Mouse (Mus musculus) intestine, embryonic 16.5 days (tissue): ENCODE measurements at regions not wholly inside any gene's neighbourhood (a gene's known extent, or its start where the extent isn't known, plus 50 kb on each side); places are given as distances from the start of the nearest gene placed in this dataset.

Experiments used
- ATAC-seq: fragments of 200-750 bp; cut with Nextera tagmentation; 2 replicates; pipeline ENCODE4 v1.8.0; 2017; ENCODE audit warnings: moderate TSS enrichment, moderate library complexity
- H3K27ac ChIP-seq: fragments of 300-500 bp; sonication (generic); 2 replicates; pipeline ENCODE4 v1.5.1; 2014; ENCODE audit warnings: mild to moderate bottlenecking, low read length
- H3K27me3 ChIP-seq: fragments of 300-500 bp; sonication (generic); replicated peaks from 2 replicates; pipeline ENCODE4 v1.6.1; 2014; ENCODE audit warnings: low read length, control low read depth, mixed read lengths; ENCODE audit not compliant: control insufficient read depth, insufficient read depth
- H3K36me3 ChIP-seq: fragments of 300-500 bp; sonication (generic); 2 replicates; pipeline ENCODE4 v1.6.1; 2014; ENCODE audit warnings: low read length, control low read depth; ENCODE audit not compliant: control insufficient read depth, insufficient read depth
- H3K4me1 ChIP-seq: fragments of 300-500 bp; sonication (generic); 2 replicates; pipeline ENCODE4 v1.6.1; 2014; ENCODE audit warnings: low read length, control low read depth, mixed read lengths; ENCODE audit not compliant: control insufficient read depth, insufficient read depth
- H3K4me2 ChIP-seq: fragments of 300-500 bp; sonication (generic); 2 replicates; pipeline ENCODE4 v1.6.1; 2014; ENCODE audit warnings: low read depth, low read length, control low read depth
- H3K4me3 ChIP-seq: fragments of 300-500 bp; sonication (generic); 2 replicates; pipeline ENCODE4 v1.5.1; 2014; ENCODE audit warnings: mild to moderate bottlenecking, low read length
- H3K9ac ChIP-seq: fragments of 300-500 bp; sonication (generic); 2 replicates; pipeline ENCODE4 v1.6.1; 2014; ENCODE audit warnings: low read depth, low read length
- H3K9me3 ChIP-seq: fragments of 300-500 bp; sonication (generic); 2 replicates; pipeline ENCODE4 v1.6.1; 2016; ENCODE audit warnings: low read length, control low read depth; ENCODE audit not compliant: control insufficient read depth
- WGBS: fragments of 180-500 bp; shearing (Covaris S2); extraction: QIAGEN DNeasy Blood & Tissue Kit; methylation state at CpG from one replicate; pipeline ENCODE4 v1.1.7; 2014; 5-methylcytosine and 5-hydroxymethylcytosine counted together

DNA sequence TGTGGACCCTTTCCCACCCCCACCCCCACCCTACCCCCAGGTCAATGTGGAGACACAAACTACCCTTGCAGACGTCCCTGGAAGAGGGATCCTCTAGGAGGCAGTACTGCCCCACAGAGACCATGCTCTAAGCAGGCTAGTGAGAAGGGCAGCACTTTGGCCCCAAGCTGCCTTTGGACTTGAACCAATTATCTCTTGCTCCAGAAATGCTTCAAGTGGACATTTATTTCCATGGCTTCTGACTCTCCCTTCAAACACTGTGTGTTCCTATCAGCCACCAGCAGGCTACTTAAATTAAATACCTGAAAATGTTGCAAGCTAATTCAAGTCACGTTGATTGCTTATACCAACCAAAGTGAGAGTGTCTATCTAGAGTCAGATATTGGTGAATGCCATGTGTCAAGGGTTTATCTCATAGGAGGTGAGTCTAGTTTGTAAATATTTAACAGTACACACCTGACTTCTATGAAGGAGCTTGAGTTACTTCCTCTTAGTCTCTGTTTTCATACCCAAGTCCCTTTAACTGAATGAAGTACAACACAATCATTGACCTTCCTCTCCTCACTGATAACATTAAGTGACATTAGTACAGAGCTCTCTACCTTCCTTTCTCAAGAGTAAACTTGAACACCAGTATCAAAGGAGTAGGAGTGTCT is 435.7 kb downstream of the Efnb2 start:
- H3K9me3 ChIP-seq, result no peaks in the 10 kb centered on the region
- WGBS, result 44% methylated on average over 2 of the region's 2 CpGs
- peak overlapping the region; percentile 65 for H3K27ac ChIP-seq
- no peaks in the 10 kb centered on the region for H3K4me1 ChIP-seq
- no peaks in the 10 kb centered on the region for H3K27me3 ChIP-seq
- ATAC-seq, result peak; percentile 95
- H3K36me3 ChIP-seq, result no peaks in the 10 kb centered on the region
- H3K4me2 ChIP-seq, result no peak overlapping the region
- H3K4me3 ChIP-seq, result no peak overlapping the region
- no peak overlapping the region for H3K9ac ChIP-seq

DNA sequence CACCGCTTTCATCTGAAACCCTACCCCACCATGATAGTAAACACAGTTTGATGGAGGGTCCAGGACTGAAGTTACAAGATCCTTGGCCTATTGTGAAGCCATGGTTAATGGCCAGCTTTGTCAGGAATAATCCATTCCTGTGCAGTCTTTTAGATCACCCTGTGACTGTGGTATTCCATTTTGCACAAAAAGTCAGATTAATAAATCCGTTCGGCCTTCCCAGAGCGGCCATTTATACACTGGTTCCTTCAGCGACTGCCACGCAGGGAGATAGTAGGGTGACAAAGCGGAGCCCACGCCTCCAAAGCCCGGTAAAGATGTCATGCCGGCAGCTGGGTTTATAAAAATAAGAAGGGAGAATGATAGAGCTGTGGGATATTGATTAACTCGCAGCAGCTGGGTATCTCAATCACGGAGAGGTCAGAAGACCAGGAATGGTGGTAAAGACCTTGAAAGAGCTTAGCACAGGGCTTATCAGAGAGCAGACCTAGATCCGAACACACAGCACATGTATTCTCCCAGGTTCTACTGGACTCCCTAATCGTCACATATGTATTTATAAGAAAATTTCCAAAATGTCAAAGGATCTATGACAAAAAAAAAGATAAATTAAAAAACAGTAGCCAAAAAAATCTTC is 440.5 kb downstream of the Efnb2 start:
- H3K9me3 ChIP-seq, result no peaks in the 10 kb centered on the region
- 72% methylated on average over 14 of the region's 14 CpGs for WGBS
- ATAC-seq, result no peak

DNA sequence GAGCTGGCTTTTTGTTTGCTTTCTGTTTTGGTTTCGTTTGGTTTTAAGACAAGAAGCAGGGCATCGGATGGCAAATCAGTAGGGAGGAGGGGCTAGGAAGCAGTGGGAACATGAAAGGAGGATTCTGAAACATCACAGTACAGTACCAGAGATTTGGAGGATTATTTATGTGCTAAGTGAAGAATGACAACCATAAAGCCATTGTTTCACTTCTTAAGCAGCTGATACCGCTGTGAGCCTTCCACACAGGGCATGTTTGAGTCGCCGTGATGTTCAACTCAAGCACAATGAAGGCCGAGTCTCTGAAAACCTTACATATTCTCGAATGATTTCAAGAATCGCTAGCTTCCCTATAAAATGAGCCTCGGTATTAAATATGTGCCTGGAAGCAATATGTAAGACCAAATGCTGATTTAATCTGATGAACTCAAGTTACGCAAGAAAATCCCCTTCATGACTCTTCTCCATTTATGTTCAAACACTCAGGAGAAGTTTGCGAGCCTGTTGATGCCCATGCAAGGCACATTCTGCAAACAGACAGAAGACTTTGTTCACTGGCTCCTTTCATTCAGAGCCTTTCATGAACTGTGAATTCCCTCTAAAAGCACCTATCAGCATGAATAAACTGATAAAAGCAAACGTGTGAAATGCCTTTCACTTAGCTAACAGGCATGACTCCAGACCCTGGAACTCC is 441.2 kb downstream of the Efnb2 start:
- no peak overlapping the region for H3K4me3 ChIP-seq
- no peaks in the 10 kb centered on the region for H3K36me3 ChIP-seq
- H3K27me3 ChIP-seq, result no peaks in the 10 kb centered on the region
- no peaks in the 10 kb centered on the region for H3K4me1 ChIP-seq
- no peak overlapping the region for H3K27ac ChIP-seq
- no peak overlapping the region for H3K9ac ChIP-seq
- 76% methylated on average over 12 of the region's 12 CpGs for WGBS
- no peaks in the 10 kb centered on the region for H3K9me3 ChIP-seq
- no peak overlapping the region for H3K4me2 ChIP-seq
- ATAC-seq, result no peak

More for the DNA sequence above, 440.5 kb downstream of the Efnb2 start:
- Histone ChIP-seq H3K27ac (no peak overlapping the region), H3K4me2 (no peak overlapping the region), H3K4me1 (no peaks in the 10 kb centered on the region), H3K4me3 (no peak overlapping the region), H3K27me3 (no peaks in the 10 kb centered on the region), H3K9ac (no peak overlapping the region), H3K36me3 (no peaks in the 10 kb centered on the region)

DNA sequence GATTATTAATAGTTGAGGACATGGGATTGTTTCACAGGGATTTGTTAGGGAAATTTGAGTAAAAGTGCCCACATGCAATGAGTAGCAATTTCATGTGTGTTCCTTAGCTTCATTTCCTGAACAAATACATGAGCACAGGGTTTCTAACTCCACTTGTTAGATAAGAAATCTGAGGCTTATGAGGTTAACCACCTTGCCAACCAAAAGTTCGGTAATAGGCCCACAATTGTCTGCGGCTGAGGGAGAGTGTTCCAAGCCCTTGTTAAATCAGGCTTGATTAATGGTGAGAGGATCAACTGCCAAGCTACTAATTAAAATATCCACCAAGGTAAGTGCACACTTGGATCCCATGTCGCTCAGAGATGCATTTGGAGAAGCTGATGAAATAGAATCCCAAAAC is 468.0 kb downstream of the Efnb2 start:
- no peaks in the 10 kb centered on the region for H3K27me3 ChIP-seq
- no peak for ATAC-seq
- no peaks in the 10 kb centered on the region for H3K9me3 ChIP-seq
- H3K36me3 ChIP-seq, result no peaks in the 10 kb centered on the region
- H3K9ac ChIP-seq, result no peak overlapping the region
- H3K4me2 ChIP-seq, result no peak overlapping the region
- no peak overlapping the region for H3K4me3 ChIP-seq
- WGBS, result 77% methylated on average over 3 of the region's 3 CpGs
- H3K27ac ChIP-seq, result no peak overlapping the region
- no peaks in the 10 kb centered on the region for H3K4me1 ChIP-seq

DNA sequence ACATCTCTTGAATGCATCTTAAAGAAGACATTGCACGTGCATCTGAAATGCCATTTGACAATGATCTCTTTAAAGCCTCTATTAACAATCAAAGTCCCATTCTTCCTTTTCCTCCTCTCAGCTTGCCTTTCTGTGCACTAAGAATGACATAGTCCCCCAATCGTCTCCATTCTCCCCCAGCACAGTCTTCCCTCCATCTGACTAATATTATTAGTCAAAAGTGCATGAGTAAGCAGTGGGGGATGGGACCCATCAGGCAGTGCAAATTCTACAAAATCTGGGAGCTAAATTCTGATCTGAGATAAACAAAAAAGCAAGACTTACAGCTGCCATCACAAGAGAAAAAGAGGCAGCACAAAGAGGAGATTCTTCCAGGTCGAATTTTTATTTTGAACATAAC is 475.0 kb downstream of the Efnb2 start:
- Histone ChIP-seq H3K4me3 (no peak overlapping the region), H3K36me3 (no peaks in the 10 kb centered on the region), H3K27ac (no peak overlapping the region), H3K9ac (no peak overlapping the region), H3K27me3 (no peaks in the 10 kb centered on the region), H3K9me3 (no peaks in the 10 kb centered on the region), H3K4me2 (no peak overlapping the region), H3K4me1 (peaks cover 3% of the 10 kb centered on the region)
- ATAC-seq, result no peak
- 35% methylated on average over 3 of the region's 3 CpGs for WGBS

DNA sequence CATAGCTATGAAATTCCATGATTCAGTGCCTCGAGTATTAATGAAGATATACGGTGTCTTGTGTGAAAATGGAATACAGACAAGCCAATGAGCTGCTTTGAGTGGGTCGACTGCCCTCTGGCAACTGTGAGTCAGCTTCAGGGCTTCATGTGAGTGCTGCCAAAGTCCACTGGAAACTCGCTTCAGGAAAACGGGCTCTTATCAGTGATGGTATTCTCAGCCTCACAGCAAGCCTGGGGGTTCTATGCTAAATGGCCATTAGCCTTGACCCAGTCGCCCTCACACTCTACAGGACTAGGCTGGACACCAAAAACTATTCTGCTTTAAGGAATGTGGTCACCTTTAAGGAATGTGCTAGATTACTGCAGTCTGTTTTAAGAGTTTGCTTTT is 477.8 kb downstream of the Efnb2 start:
- H3K36me3 ChIP-seq, result no peaks in the 10 kb centered on the region
- no peaks in the 10 kb centered on the region for H3K9me3 ChIP-seq
- no peak overlapping the region for H3K4me2 ChIP-seq
- 41% methylated on average over 6 of the region's 6 CpGs for WGBS
- peaks cover 3% of the 10 kb centered on the region for H3K4me1 ChIP-seq
- H3K27me3 ChIP-seq, result no peaks in the 10 kb centered on the region
- no peak overlapping the region for H3K9ac ChIP-seq
- peak; percentile 83 for ATAC-seq
- no peak overlapping the region for H3K27ac ChIP-seq
- no peak overlapping the region for H3K4me3 ChIP-seq

DNA sequence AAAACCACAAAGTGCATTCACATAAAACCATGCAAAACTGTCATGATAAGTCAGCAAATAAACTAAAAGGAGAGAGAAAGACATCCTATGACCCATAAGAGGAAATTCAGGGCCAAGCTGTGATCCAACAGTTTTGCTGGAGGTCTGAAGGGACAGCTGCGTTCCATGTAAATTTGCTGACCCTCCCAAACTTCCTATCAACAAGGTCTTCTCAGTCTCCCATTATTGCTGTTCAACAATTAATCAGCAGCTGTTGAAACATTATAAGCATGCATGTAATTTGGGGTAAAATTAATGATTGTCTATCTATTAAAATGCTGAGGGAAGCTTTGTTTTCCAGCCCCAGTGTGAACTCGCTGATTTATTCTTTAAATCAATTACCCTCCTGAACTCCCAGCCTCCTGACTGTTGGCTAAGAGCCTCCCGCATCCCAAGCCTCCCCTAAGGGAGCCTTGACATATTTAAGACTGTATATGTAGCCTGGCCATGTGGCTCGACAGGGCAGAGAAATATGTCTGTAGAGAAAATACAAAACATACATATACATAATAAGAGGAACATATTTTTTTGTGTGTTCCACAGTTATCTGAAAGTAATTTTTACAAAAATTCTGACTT is 478.3 kb downstream of the Efnb2 start:
- peak; percentile 56 for ATAC-seq
- WGBS, result 46% methylated on average over 4 of the region's 4 CpGs
- H3K27ac ChIP-seq, result no peak overlapping the region
- no peak overlapping the region for H3K4me2 ChIP-seq
- no peak overlapping the region for H3K9ac ChIP-seq
- no peaks in the 10 kb centered on the region for H3K27me3 ChIP-seq
- no peaks in the 10 kb centered on the region for H3K36me3 ChIP-seq
- peaks cover 3% of the 10 kb centered on the region for H3K4me1 ChIP-seq
- H3K4me3 ChIP-seq, result no peak overlapping the region
- H3K9me3 ChIP-seq, result no peaks in the 10 kb centered on the region

DNA sequence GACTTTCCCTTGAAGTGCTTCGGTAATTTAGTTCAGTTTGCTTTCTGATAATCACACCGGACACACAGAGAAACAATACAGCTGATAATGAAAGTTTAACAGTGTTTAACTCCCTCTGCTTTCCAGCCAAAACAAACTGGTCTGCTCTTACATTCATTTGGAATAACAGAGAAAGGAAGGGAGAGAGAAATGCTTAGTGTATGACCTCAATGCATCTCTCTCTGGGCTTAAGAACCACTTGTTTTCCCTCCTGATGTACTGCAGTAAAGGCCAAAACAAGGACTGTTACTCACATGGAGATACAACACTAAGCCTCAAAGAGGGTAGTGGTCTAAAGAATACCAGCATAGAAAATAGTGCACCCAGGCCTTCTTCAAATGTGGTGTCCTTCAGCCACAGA is 478.9 kb downstream of the Efnb2 start:
- Histone ChIP-seq H3K4me2 (no peak overlapping the region), H3K4me1 (peaks cover 3% of the 10 kb centered on the region), H3K9ac (no peak overlapping the region), H3K27me3 (no peaks in the 10 kb centered on the region), H3K9me3 (no peaks in the 10 kb centered on the region), H3K36me3 (no peaks in the 10 kb centered on the region), H3K27ac (no peak overlapping the region), H3K4me3 (no peak overlapping the region)
- ATAC-seq, result no peak
- 44% methylated on average over 2 of the region's 2 CpGs for WGBS

DNA sequence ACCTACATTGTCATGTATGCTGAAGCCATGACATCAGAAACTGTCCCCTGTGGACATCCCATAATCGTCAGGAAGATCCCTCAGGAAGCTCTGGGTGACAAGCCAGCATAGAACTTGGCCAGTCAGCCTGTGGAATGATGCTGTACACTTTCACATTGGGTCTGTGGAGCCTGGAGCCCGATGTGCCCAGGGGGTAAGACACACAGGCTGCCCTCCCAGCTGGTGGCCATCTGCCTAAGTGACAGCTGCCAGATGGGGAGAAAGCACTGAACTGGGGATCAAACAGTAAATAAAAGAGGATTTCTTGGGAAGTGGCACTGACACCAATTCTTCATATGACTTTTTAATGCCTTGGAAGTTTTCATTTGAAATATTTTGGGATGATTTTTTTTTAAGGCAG is 486.8 kb downstream of the Efnb2 start:
- H3K36me3 ChIP-seq, result no peaks in the 10 kb centered on the region
- 75% methylated on average over 2 of the region's 2 CpGs for WGBS
- no peak overlapping the region for H3K4me3 ChIP-seq
- no peaks in the 10 kb centered on the region for H3K9me3 ChIP-seq
- ATAC-seq, result no peak
- no peak overlapping the region for H3K27ac ChIP-seq
- H3K27me3 ChIP-seq, result no peaks in the 10 kb centered on the region
- no peak overlapping the region for H3K9ac ChIP-seq
- H3K4me1 ChIP-seq, result no peaks in the 10 kb centered on the region
- H3K4me2 ChIP-seq, result no peak overlapping the region
